Mouse (Mus musculus) CH12.LX (cell line): ENCODE data around the gene Olfr1211. TPM values are rescaled to one million over a fixed set of nuclear protein-coding genes. Genes with fewer than 3 reads are reported as not detected.

Experiments
- DNase-seq: peaks from one replicate; pipeline ENCODE4 v3.0.0-alpha.2; 2013; ENCODE audit errors: extremely low read depth
- H3K27ac ChIP-seq: 2 replicates; pipeline ENCODE4 v1.5.1; 2012; ENCODE audit warnings: low read depth, mild to moderate bottlenecking, control low read depth, moderate library complexity; ENCODE audit not compliant: insufficient read depth
- H3K27me3 ChIP-seq: replicated peaks from 2 replicates; pipeline ENCODE3; 2012; ENCODE audit warnings: inconsistent platforms
- H3K36me3 ChIP-seq, 2 experiments: replicated peaks in 1 of 2; 2 replicates each; pipeline versions ENCODE3 to v1.6.1; 2012; ENCODE audit warnings: inconsistent platforms in 1 of 2, low read length in 1 of 2, mild to moderate bottlenecking in 1 of 2, mixed read lengths in 1 of 2, moderate library complexity in 1 of 2; ENCODE audit not compliant: control insufficient read depth in 1 of 2, insufficient read depth in 1 of 2
- H3K4me1 ChIP-seq, 2 experiments: 2 replicates each; pipeline ENCODE4 v1.6.1; 2012; ENCODE audit warnings: inconsistent platforms in 1 of 2, moderate library complexity in 1 of 2; ENCODE audit not compliant: insufficient read depth in 2 of 2, control insufficient read depth in 1 of 2
- H3K4me2 ChIP-seq: 2 replicates; pipeline ENCODE4 v1.6.1; 2012; ENCODE audit warnings: low read depth, mild to moderate bottlenecking, control low read depth; ENCODE audit not compliant: poor library complexity, insufficient read depth, severe bottlenecking
- H3K4me3 ChIP-seq, 3 experiments: fragments of 150-350 bp in 1 of 3; sonication (generic) in 1 of 3; replicated peaks in 1 of 3; 2 replicates each; pipeline versions ENCODE3 to v1.5.1; 2011 to 2012; ENCODE audit warnings: low read depth in 2 of 3, low read length in 2 of 3, mild to moderate bottlenecking in 2 of 3, moderate library complexity in 2 of 3, control low read depth in 1 of 3, improper control_type of control experiment in 1 of 3, inconsistent platforms in 1 of 3, mixed read lengths in 1 of 3; ENCODE audit not compliant: poor library complexity in 1 of 3
- H3K79me2 ChIP-seq: replicated peaks from 2 replicates; pipeline ENCODE4 v1.6.1; 2012; ENCODE audit warnings: mild to moderate bottlenecking, moderate library complexity; ENCODE audit not compliant: control insufficient read depth, poor library complexity, insufficient read depth, severe bottlenecking; ENCODE audit errors: extremely low read depth
- H3K9ac ChIP-seq: 2 replicates; pipeline ENCODE4 v1.6.1; 2012; ENCODE audit warnings: low read depth, mild to moderate bottlenecking, control low read depth, moderate library complexity; ENCODE audit not compliant: insufficient read depth
- H3K9me3 ChIP-seq: replicated peaks from 2 replicates; pipeline ENCODE3; 2012; ENCODE audit warnings: low read length, inconsistent platforms, mixed read lengths
- BHLHE40 ChIP-seq: IDR thresholded peaks from 2 replicates; pipeline ENCODE4 v1.6.1; 2011; ENCODE audit warnings: mild to moderate bottlenecking, low read depth, low read length, improper control_type of control experiment
- CHD2 ChIP-seq: IDR thresholded peaks from 2 replicates; pipeline ENCODE4 v1.6.1; 2011; ENCODE audit warnings: low read length, improper control_type of control experiment
- CTCF ChIP-seq, 2 experiments: IDR thresholded peaks in 1 of 2; conservative IDR thresholded peaks in 1 of 2; 2 replicates each; pipeline ENCODE4 v1.5.1; 2011 to 2012; ENCODE audit warnings: low read depth in 2 of 2, low read length in 2 of 2, improper control_type of control experiment in 1 of 2, inconsistent platforms in 1 of 2, mild to moderate bottlenecking in 1 of 2, moderate library complexity in 1 of 2
- E2F4 ChIP-seq: IDR thresholded peaks from 2 replicates; pipeline ENCODE4 v1.6.1; 2011; ENCODE audit warnings: low read depth, low read length, improper control_type of control experiment; ENCODE audit not compliant: insufficient replicate concordance
- ELF1 ChIP-seq: IDR thresholded peaks from 2 replicates; pipeline ENCODE4 v1.6.1; 2014; ENCODE audit warnings: low read depth, mild to moderate bottlenecking, inconsistent platforms, low read length, improper control_type of control experiment
- EP300 ChIP-seq: IDR thresholded peaks from 2 replicates; pipeline ENCODE4 v1.6.1; 2011; ENCODE audit warnings: low read length, improper control_type of control experiment
- GABPA ChIP-seq: IDR thresholded peaks from 2 replicates; pipeline ENCODE4 v1.6.1; 2012; ENCODE audit warnings: low read depth, low read length, improper control_type of control experiment, inconsistent platforms; ENCODE audit not compliant: insufficient replicate concordance
- HCFC1 ChIP-seq: IDR thresholded peaks from 2 replicates; pipeline ENCODE4 v1.6.1; 2012; ENCODE audit warnings: low read depth, mild to moderate bottlenecking, inconsistent platforms, low read length, improper control_type of control experiment
- IRF4 ChIP-seq: IDR thresholded peaks from 2 replicates; pipeline ENCODE4 v1.6.1; 2014; ENCODE audit warnings: low read depth, mild to moderate bottlenecking, inconsistent platforms, low read length, improper control_type of control experiment
- JUN ChIP-seq: IDR thresholded peaks from 2 replicates; pipeline ENCODE4 v1.6.1; 2011; ENCODE audit warnings: low read depth, mild to moderate bottlenecking, low read length, improper control_type of control experiment, moderate library complexity; ENCODE audit not compliant: insufficient read depth
- JUND ChIP-seq: conservative IDR thresholded peaks from 2 replicates; pipeline ENCODE4 v1.6.1; 2011; ENCODE audit warnings: low read depth, low read length, improper control_type of control experiment
- KAT2A ChIP-seq: IDR thresholded peaks from 2 replicates; pipeline ENCODE4 v1.6.1; 2012; ENCODE audit warnings: low read length, improper control_type of control experiment, inconsistent platforms; ENCODE audit not compliant: insufficient replicate concordance
- MAFK ChIP-seq: IDR thresholded peaks from 2 replicates; pipeline ENCODE4 v1.6.1; 2011; ENCODE audit warnings: low read length, improper control_type of control experiment; ENCODE audit not compliant: insufficient replicate concordance
- MAX ChIP-seq: IDR thresholded peaks from 2 replicates; pipeline ENCODE4 v1.6.1; 2011; ENCODE audit warnings: low read length, improper control_type of control experiment
- MAZ ChIP-seq: IDR thresholded peaks from 2 replicates; pipeline ENCODE4 v1.6.1; 2012; ENCODE audit warnings: low read depth, mild to moderate bottlenecking, inconsistent platforms, low read length, improper control_type of control experiment, moderate library complexity
- MEF2A ChIP-seq: IDR thresholded peaks from 2 replicates; pipeline ENCODE4 v1.6.1; 2014; ENCODE audit warnings: low read depth, mild to moderate bottlenecking, inconsistent platforms, low read length, improper control_type of control experiment, borderline replicate concordance
- NELFE ChIP-seq: IDR thresholded peaks from 2 replicates; pipeline ENCODE4 v1.6.1; 2011; ENCODE audit warnings: low read depth, low read length, improper control_type of control experiment
- NRF1 ChIP-seq: IDR thresholded peaks from 2 replicates; pipeline ENCODE4 v1.6.1; 2014; ENCODE audit warnings: low read depth, mild to moderate bottlenecking, inconsistent platforms, low read length, improper control_type of control experiment, moderate library complexity
- POLR2A ChIP-seq: IDR thresholded peaks from 2 replicates; pipeline ENCODE4 v1.6.1; 2011; ENCODE audit warnings: low read depth, mild to moderate bottlenecking, improper control_type of control experiment, low read length
- POLR2AphosphoS2 ChIP-seq: IDR thresholded peaks from 2 replicates; pipeline ENCODE4 v1.6.1; 2011; ENCODE audit warnings: low read depth, low read length, improper control_type of control experiment
- RCOR1 ChIP-seq: conservative IDR thresholded peaks from 2 replicates; pipeline ENCODE4 v1.6.1; 2012; ENCODE audit warnings: low read depth, mild to moderate bottlenecking, inconsistent platforms, low read length, improper control_type of control experiment
- SIN3A ChIP-seq: IDR thresholded peaks from 2 replicates; pipeline ENCODE4 v1.6.1; 2012; ENCODE audit warnings: low read length, improper control_type of control experiment, inconsistent platforms
- TBP ChIP-seq: conservative IDR thresholded peaks from 2 replicates; pipeline ENCODE4 v1.6.1; 2011; ENCODE audit warnings: low read depth, low read length, improper control_type of control experiment
- USF2 ChIP-seq: conservative IDR thresholded peaks from 2 replicates; pipeline ENCODE4 v1.6.1; 2011; ENCODE audit warnings: low read depth, low read length, improper control_type of control experiment
- ZKSCAN1 ChIP-seq: IDR thresholded peaks from 2 replicates; pipeline ENCODE4 v1.6.1; 2012; ENCODE audit warnings: low read depth, inconsistent platforms, low read length, improper control_type of control experiment, borderline replicate concordance
- ZMIZ1 ChIP-seq: IDR thresholded peaks from 2 replicates; pipeline ENCODE4 v1.6.1; 2012; ENCODE audit warnings: low read depth, mild to moderate bottlenecking, inconsistent platforms, low read length, improper control_type of control experiment
- ZNF384 ChIP-seq: IDR thresholded peaks from 2 replicates; pipeline ENCODE4 v1.6.1; 2012; ENCODE audit warnings: low read depth, low read length, improper control_type of control experiment, inconsistent platforms
- dilution Hi-C: fragments of 300-500 bp; cut with MboI; formaldehyde crosslinking; loops from 2 replicates; pipeline ENCODE4 v1.14.3; 2020; ENCODE audit warnings: low sequenced_read_pairs; ENCODE audit not compliant: extremely low pct_unique_long_range_greater_than_20kb, extremely low pct_ligation_motif_present
- in situ Hi-C: fragments of 300-500 bp; cut with MboI; formaldehyde crosslinking; loops from 3 replicates; pipeline ENCODE4 v1.14.3; 2019; ENCODE audit warnings: low sequenced_read_pairs, low pct_ligation_motif_present, low pct_unique_long_range_greater_than_20kb, mixed read lengths
- polyA plus RNA-seq: library from polyadenylated mRNA; unstranded; fragments of >175 nt; gene quantifications from 2 replicates; pipeline ENCODE4 v1.2.1, GENCODE M21; 2012; ENCODE audit warnings: low read depth; ENCODE audit not compliant: insufficient read length
- total RNA-seq, 2 experiments: library from RNA; depleted of rRNA; stranded (reverse); fragments of 300-350 nt in 1 of 2; fragments of >200 nt in 1 of 2; gene quantifications; 2 replicates each; pipeline ENCODE4 v1.2.3; 2012 to 2014

The Olfr1211 gene
- total RNA-seq (2012; rRNA removed) (not detected in 2 replicates), total RNA-seq (2014; rRNA removed) (not detected in 2 replicates), polyA plus RNA-seq (not detected in 2 replicates)

- H3K27ac ChIP-seq = no peak within 1 kb of the TSS
- in situ Hi-C loops = no loop called here
- H3K4me1 ChIP-seq = no peaks in the 10 kb centered on the region
- peaks cover 16% of the 10 kb centered on the region for H3K9me3 ChIP-seq
- no peak within 1 kb of the TSS for H3K9ac ChIP-seq
- H3K27me3 ChIP-seq = no peaks in the 10 kb centered on the region
- no peak within 1 kb of the TSS for H3K4me3 ChIP-seq
- H3K79me2 ChIP-seq = no peaks in the 10 kb centered on the region
- H3K36me3 ChIP-seq = no peaks in the 10 kb centered on the region
- dilution Hi-C loops = no loop called here
- DNase-seq = no peak
- no peak within 1 kb of the TSS for H3K4me2 ChIP-seq
- no peak for TF ChIP-seq USF2
- no peak for TF ChIP-seq BHLHE40
- no peak for TF ChIP-seq HCFC1
- TF ChIP-seq JUN = no peak
- no peak for TF ChIP-seq MAFK
- TF ChIP-seq ZNF384 = no peak
- TF ChIP-seq ZMIZ1 = no peak
- TF ChIP-seq MEF2A = no peak
- TF ChIP-seq SIN3A = no peak
- TF ChIP-seq CTCF (conservative IDR thresholded peaks at IDR 0.05 in 1 of 2, IDR thresholded peaks at IDR 0.05 in 1 of 2; ENCODE audit: low read depth in 2 of 2, low read length in 2 of 2) = no peak
- TF ChIP-seq EP300 = no peak
- TF ChIP-seq TBP = no peak
- no peak for TF ChIP-seq POLR2A
Measured at GRCm38 (mm10) chr2:88938011-88938410, at the start of gene Olfr1211. TSS of gene Olfr1211 (minus strand) at chr2:88938111.

GRCm38 (mm10) chr2:88980181-88980580 is 42.3 kb upstream of the Olfr1211 start, which contains the start of gene Gm13762:
TSS of gene Gm13762 (minus strand) at chr2:88980281.
- no peaks in the 10 kb centered on the region for H3K27me3 ChIP-seq
- dilution Hi-C loops = no loop called here

More at GRCm38 (mm10) chr2:88980181-88980580, 42.3 kb upstream of the Olfr1211 start, which contains the start of gene Gm13762:
- in situ Hi-C loops = no loop called here
- Histone ChIP-seq H3K79me2 (no peaks in the 10 kb centered on the region), H3K9me3 (peaks cover 7% of the 10 kb centered on the region), H3K4me3 (no peak within 1 kb of the TSS), H3K4me2 (no peak within 1 kb of the TSS), H3K27ac (no peak within 1 kb of the TSS), H3K4me1 (no peaks in the 10 kb centered on the region), H3K36me3 (no peaks in the 10 kb centered on the region), H3K9ac (no peak within 1 kb of the TSS)
- TF ChIP-seq GABPA (no peak), NELFE (no peak), CHD2 (no peak), HCFC1 (no peak), ZKSCAN1 (no peak), MAZ (no peak), KAT2A (no peak), JUN (no peak), NRF1 (no peak), IRF4 (no peak), ZMIZ1 (no peak), MAX (no peak), JUND (no peak), POLR2AphosphoS2 (no peak), E2F4 (no peak), RCOR1 (no peak), ELF1 (no peak), SIN3A (no peak), POLR2A (no peak)
- DNase-seq = no peak
